Mouse (Mus musculus) inflammation-experienced regulatory T-cells, adult 6 months (primary cell): Measurements from ENCODE around the gene Tex2. TPM values are rescaled to one million over a fixed set of nuclear protein-coding genes. Genes with fewer than 3 reads are reported as not detected.
"Not testable (repeated sequence)": the region's sequence is repeated elsewhere in the genome, so short reads cannot be mapped to it uniquely, and the experiment has no call there.

ENCODE experiments used
- ATAC-seq: one replicate; pipeline ENCODE4 v1.8.0; 2017
- polyA plus RNA-seq, 3 experiments: library from polyadenylated mRNA; unstranded; fragments of 100-300 nt; shearing (Covaris generic); gene quantifications; one replicate each; pipeline ENCODE4 v1.2.1; 2017

Tex2 gene
- polyA plus RNA-seq, 3 experiments from 2014 or later = 19.4 to 24.0 (median 23.4) TPM

DNA sequence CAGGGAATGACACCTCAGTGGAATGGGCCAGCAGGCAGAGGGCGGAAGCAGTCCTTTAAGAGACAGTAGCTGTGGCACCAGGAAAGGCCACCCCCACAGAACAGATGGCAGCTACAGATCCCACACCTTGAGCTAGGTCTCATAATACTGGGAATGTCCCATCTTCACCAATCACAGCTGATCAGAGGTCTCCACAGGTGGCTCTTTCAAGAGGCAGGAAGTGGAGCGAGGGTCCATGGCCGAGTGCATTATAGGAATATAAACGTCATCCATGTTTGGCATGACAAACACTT is 109.9 kb downstream of the Tex2 start:
- no peak for ATAC-seq

DNA sequence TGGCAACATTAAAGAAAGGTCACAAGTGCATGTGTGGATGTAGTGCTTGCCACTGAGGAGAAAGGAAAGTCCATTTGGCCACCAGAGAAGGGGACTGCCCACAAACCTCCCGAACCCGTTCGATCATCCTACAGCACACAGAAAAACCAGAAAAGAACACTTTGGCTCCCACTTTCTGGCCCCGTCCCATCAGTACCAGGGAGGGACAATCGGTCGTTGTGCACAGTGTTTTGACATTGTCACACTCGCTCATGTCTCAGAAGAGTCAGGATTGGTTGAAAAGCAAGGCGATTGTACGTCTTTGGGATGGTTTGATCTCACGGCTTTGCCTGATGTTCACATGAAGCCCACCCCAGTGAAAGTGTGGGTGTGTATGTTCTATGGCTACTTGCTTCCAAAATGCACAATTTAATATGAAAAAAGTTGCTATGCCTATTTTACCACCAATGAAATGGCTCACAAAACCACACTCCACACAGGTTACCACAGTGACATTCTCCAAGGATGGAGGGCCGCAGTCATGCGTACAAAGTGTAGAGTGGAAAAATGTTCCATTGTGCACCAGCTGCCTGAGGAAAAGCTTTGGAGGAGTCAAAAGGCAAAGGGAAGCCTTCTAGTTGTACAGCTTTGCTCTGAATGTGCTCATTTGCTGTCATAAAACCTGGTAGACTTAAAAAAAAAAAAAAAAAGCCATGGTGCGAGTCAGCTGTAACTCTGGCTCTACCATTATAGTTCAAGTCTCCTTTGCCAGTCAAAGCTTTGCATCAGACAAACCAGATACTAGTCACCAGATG is 110.4 kb downstream of the Tex2 start:
- no peak for ATAC-seq

DNA sequence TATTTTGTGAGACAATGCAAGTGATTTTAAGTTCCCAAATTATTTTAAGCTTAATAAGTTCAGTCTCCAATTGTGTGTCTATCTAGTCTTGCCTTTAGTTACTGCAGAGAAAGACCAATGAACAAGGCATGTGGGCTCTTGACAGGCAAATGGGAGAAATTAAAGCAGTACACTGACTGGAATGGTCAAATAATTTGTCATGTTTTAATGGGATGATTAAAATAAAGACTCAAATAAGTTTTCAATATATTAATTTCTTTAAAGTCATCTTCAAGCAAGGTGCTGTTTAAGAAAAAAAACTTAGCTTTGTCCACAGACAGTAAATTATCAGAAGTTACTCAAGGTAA is 111.1 kb downstream of the Tex2 start:
- no peak for ATAC-seq

- peak; percentile 26 for ATAC-seq
These were observed 111.7 kb downstream of the Tex2 start for GRCm38 (mm10) chr11:106501308-106502158.

GRCm38 (mm10) chr11:106500393-106501307 is 112.6 kb downstream of the Tex2 start:
- peak; percentile 99 for ATAC-seq

- no peak for ATAC-seq
These were observed 114.4 kb downstream of the Tex2 start for GRCm38 (mm10) chr11:106498739-106499379.

DNA sequence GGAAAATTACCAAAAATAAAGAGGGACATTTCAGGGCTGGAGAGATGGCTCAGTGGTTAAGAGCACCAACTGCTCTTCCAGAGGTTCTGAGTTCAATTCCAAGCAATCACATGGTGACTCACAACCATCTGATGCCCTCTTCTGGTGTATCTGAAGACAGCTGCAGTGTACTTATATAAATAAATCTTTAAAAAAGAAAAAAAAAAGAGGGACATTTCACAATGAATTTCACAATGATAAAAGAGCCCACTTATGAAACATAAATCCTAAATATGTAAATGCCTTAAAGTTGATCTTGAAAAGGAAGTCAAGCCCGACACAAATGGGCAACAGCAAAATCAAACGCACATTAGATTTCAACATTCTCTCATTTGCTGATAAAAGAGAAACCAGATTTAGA is 115.3 kb downstream of the Tex2 start:
- ATAC-seq = no peak

GRCm38 (mm10) chr11:106497009-106497408 is 116.2 kb downstream of the Tex2 start:
- not testable (repeated sequence) for ATAC-seq

- ATAC-seq = no peak
These were observed 120.1 kb downstream of the Tex2 start for GRCm38 (mm10) chr11:106492984-106493669.

GRCm38 (mm10) chr11:106491393-106491792 is 121.8 kb downstream of the Tex2 start:
- peak; percentile 46 for ATAC-seq

DNA sequence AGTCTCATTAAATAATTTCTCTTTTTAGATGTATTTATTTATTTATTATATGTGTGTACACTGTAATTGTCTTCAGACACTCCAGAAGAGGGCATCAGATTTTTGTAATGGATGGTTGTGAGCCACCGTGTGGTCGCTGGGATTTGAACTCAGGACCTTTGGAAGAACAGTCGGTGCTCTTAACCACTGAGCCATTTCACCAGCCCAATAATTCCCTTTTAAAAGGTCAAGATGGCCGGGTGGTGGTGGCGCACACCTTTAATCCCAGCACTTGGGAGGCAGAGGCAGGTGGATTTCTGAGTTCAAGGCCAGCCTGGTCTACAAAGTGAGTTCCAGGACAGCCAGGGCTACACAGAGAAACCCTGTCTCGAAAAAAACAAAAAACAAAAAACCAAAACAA is 122.6 kb downstream of the Tex2 start:
- ATAC-seq = not testable (repeated sequence)

DNA sequence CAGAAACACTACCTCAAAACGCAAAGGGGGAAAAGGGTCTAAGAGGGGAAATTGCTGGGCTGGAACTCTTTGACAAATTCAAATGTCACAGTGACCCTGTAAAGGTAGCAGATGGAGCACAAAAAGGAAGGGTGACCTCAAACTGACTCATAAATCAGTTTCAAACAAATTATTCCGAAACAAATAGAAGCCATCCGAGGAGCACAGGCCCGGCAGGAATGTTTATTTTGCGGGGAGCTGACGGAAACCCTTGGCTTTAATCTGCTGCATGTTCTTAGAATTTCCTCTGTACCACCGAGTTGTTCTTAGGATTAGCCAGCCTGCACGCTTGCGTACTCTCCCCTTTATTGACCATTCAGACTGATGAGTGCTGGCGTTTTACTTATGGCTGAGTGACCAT is 123.2 kb downstream of the Tex2 start:
- no peak for ATAC-seq

DNA sequence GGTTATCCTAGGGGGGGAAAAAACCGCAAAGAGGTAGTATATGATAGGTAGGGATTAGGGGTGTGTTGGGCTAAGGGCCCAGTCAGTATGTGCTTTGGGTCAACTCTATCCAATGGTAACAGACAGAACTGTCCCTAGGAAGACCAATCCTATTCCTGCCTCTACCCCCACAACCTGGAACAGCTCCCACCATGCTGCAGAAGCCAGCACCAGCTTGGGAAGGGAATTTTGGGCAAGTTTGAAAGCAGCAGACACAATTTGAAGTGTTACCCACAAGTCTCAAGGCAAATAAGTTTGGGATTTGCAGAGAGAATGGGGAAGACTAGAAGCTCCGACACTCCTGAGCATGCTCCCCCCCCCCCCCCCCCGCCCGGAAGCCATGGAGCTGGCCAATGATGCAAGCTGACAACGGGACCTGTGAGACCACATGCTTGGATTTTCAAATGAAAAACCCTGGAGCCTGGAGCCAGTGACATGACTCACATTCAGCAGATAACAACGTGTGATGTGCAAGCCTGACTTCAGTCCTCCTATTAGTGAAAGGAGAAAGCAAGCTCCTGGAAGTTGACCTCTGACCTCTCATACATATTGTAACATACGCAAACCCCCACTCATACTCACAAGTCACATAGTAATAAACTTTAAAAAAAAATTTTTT is 124.1 kb downstream of the Tex2 start:
- no peak for ATAC-seq

DNA sequence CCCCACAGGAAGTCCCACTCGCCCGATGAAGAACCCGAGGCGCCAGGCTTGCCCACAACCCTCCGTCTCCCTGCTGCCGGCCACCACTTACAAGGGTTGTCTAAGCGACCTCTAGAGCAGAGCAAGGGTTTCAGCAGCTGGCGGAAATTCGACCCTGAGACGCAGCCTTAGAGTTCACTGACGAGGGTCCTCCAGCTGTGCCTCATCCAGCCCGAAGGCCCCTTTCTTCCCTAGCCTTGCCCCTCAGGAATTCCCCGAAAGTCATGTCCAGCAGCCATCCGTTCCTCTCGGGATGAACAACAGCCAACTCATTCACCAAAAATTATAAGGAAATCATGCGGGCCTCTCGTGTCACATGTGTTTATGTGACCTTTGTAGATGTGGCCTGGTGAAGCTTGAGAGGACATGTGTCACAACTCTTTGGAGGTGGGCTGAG is 125.1 kb downstream of the Tex2 start:
- ATAC-seq = no peak

DNA sequence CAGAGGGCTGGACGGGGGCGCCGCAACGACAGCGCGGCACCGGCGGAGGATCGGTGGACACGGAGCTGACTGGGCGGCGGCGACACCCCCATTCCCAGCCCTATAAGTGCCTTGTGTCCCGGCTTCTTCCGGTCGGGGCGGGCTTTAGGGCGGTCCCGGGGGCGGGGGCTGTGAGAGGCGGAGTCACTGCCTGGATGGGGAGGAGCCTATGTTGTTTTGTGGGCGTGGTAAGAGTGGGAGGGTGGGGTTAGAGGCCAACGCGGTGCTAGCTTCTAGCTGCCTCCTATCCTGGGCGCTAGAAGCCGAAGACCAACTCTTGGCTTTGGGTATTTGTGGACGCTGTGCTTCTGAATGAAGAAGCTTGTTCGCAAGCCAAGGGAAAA is 125.5 kb downstream of the Tex2 start, which contains the start of gene Ern1:
Ern1 (minus strand) TSS at position 120 of the 383 bp plus-strand sequence.
- ATAC-seq = peak; percentile 93

- ATAC-seq = no peak
These were observed 126.1 kb downstream of the Tex2 start for GRCm38 (mm10) chr11:106486866-106487732.

GRCm38 (mm10) chr11:106486042-106486865 is 127.0 kb downstream of the Tex2 start:
- no peak for ATAC-seq

DNA sequence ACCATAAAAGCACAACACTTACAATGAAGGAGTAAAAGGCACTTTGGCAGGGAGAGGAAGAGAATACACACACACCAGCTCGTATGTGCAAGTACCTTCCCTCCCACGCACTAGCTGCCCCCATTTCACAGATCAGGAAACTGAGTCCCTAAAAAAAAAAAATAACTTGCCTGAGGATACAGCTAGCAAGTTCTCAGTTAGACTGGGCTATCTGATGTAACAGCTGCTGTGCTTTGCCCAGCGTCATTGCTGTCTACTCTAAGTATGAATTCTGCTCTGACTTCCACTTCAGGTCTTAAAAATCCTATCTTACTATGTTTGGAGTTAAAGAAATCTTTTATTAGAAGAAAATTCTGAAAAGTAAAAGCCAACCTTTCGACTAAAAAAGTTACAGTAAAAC is 127.6 kb downstream of the Tex2 start:
- ATAC-seq = no peak

DNA sequence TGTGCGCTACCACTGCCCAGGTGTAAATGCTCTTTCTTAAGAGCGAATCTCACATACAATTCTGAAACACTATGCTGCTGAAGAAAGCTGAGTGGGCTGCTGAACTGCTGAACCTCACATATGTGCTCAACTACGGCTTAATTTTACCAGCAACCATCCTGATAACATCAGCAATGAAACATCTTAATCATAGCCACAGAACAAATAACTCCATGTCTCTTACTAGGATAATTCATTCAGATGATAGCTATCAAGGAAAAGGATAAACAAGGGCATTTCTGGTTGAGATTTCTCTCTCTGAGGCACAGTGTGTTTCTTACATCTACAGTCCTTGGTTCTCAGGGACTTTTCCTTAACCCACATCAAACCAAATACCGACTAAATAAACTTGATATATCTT is 128.3 kb downstream of the Tex2 start:
- ATAC-seq = no peak
